Mouse (Mus musculus): Measurements from ENCODE around the gene Nasp. TPM values are rescaled to one million over a fixed set of nuclear protein-coding genes. Genes with fewer than 3 reads are reported as not detected.

Gene Nasp
- total RNA-seq, 2 experiments from 2014 or later: 125 to 130 TPM

Other genes starting within 250 kb of the Nasp start
- gene Mast2, start 163.8 kb downstream of the Nasp start, total RNA-seq (2021): 100 to 1,000 TPM; 187 to 192 TPM
- gene Ipp, start 120.4 kb downstream of the Nasp start, total RNA-seq (2021): 10 to 100 TPM; 17.5 TPM
- 10 to 100 TPM in 1 of 2 experiments, 1 to 10 TPM in 1; 9.9 to 12.4 TPM for gene Tmem69, start 72.0 kb downstream of the Nasp start, total RNA-seq (2021)
- 10 to 100 TPM; 24.4 to 26.1 TPM for gene Gpbp1l1, start 70.3 kb downstream of the Nasp start, total RNA-seq (2021)
- gene Ccdc17, start 31.3 kb downstream of the Nasp start, total RNA-seq (2021): 1 to 10 TPM; 2.4 to 3.9 TPM
- 100 to 1,000 TPM; 651 to 668 TPM for gene Akr1a1, start 23.7 kb upstream of the Nasp start, total RNA-seq (2021)
- gene Prdx1, start 57.6 kb upstream of the Nasp start, total RNA-seq (2021): 100 to 1,000 TPM; 170 to 191 TPM
- 10 to 100 TPM; 14.7 to 15.7 TPM for gene Mmachc, start 80.5 kb upstream of the Nasp start, total RNA-seq (2021)
- 1 to 10 TPM; 4.5 to 5.5 TPM for gene Ccdc163, start 80.6 kb upstream of the Nasp start, total RNA-seq (2021)
- 1 to 10 TPM; 2.0 to 2.2 TPM for gene Tesk2, start 93.0 kb upstream of the Nasp start, total RNA-seq (2021)
- 10 to 100 TPM; 18.1 to 18.9 TPM for gene Toe1, start 179.7 kb upstream of the Nasp start, total RNA-seq (2021)
- gene Mutyh, start 179.8 kb upstream of the Nasp start, total RNA-seq (2021): 1 to 10 TPM; 3.8 to 3.9 TPM
- under 1 TPM; 0.82 to 0.83 TPM for gene Hpdl, start 193.8 kb upstream of the Nasp start, total RNA-seq (2021)
- 10 to 100 TPM; 14.0 to 14.5 TPM for gene Zswim5, start 249.4 kb upstream of the Nasp start, total RNA-seq (2021)